Comparison of ENCODE assay signal across 27 mouse cellular contexts in genomic region chr6:99372427-99372826, GRCm38 (mm10).
DNase-seq lines count a peak whose midpoint lies in the region; ATAC-seq lines count a peak whose summit lies in the region.
"Had no signal": no experiment of that assay in that cellular context is flagged by ENCODE, and none has a peak within 500 bp of the region (broad histone marks: within the 10 kb centered on the region; RNA-seq: fewer than 3 reads in every experiment).

No protein-coding gene starts in this region.

- WGBS in liver, embryonic 13.5 days (ENCODE audit: insufficient replicate concordance), result 55% methylated on average over 5 of the region's 5 CpGs
- 45% methylated on average over 5 of the region's 5 CpGs for WGBS in lung, embryonic 16.5 days
- 79% methylated on average over 5 of the region's 5 CpGs for WGBS in hindbrain, embryonic 16.5 days
- 87% methylated on average over 5 of the region's 5 CpGs for WGBS in midbrain, embryonic 10.5 days

- H3K4me3 ChIP-seq in liver, embryonic 13.5 days (replicated peaks), result no peak overlapping the region
- no peak overlapping the region for H3K4me3 ChIP-seq in lung, embryonic 16.5 days (ENCODE audit: low read length)
- H3K4me3 ChIP-seq in hindbrain, embryonic 16.5 days (ENCODE audit: low read length), result no peak overlapping the region
- no peak overlapping the region for H3K4me3 ChIP-seq in midbrain, embryonic 10.5 days
- H3K4me3 ChIP-seq: embryonic facial prominence, embryonic 10.5 days; embryonic facial prominence, embryonic 13.5 days; erythroblast, embryonic 14.5 days; forebrain, embryonic 12.5 days; forebrain, embryonic 15.5 days; gastrocnemius, adult 2 months; hindbrain, embryonic 10.5 days; hindbrain, embryonic 13.5 days had no signal

- no peak overlapping the region for H3K9ac ChIP-seq in liver, embryonic 13.5 days
- H3K9ac ChIP-seq in lung, embryonic 16.5 days (ENCODE audit: low read length), result no peak overlapping the region
- H3K9ac ChIP-seq in hindbrain, embryonic 16.5 days (ENCODE audit: low read depth, low read length), result no peak overlapping the region
- H3K9ac ChIP-seq: embryonic facial prominence, embryonic 13.5 days; forebrain, embryonic 12.5 days; forebrain, embryonic 15.5 days; hindbrain, embryonic 13.5 days had no signal

- ATAC-seq in liver, embryonic 13.5 days (ENCODE audit: low read depth), result no peak
- ATAC-seq in lung, embryonic 16.5 days (ENCODE audit: low read depth), result peak; percentile 75
- ATAC-seq in megakaryocyte progenitor cell, adult 5-6 weeks (replicated peaks; ENCODE audit: poor library complexity), result 0 out of 2 replicates have a peak, but pooled peaks have one; percentile 3
- no peak for ATAC-seq in hindbrain, embryonic 16.5 days
- ATAC-seq: activated CD4-positive, CD25-positive, alpha-beta regulatory T cell, adult 4 months; CD4-positive, CD25-positive, alpha-beta regulatory T cell, adult 4 months; forebrain, embryonic 15.5 days; hindbrain, postnatal 0 days had no signal

- no peaks in the 10 kb centered on the region for H3K9me3 ChIP-seq in liver, embryonic 13.5 days (replicated peaks)
- no peaks in the 10 kb centered on the region for H3K9me3 ChIP-seq in lung, embryonic 16.5 days (ENCODE audit: control insufficient read depth, low read length)
- no peaks in the 10 kb centered on the region for H3K9me3 ChIP-seq in hindbrain, embryonic 16.5 days (ENCODE audit: control insufficient read depth, low read length)
- H3K9me3 ChIP-seq in midbrain, embryonic 10.5 days (replicated peaks), result no peaks in the 10 kb centered on the region
- H3K9me3 ChIP-seq: embryonic facial prominence, embryonic 10.5 days; embryonic facial prominence, embryonic 13.5 days; forebrain, embryonic 12.5 days; forebrain, embryonic 15.5 days; hindbrain, embryonic 10.5 days; hindbrain, embryonic 13.5 days had no signal

- 0 out of 2 replicates have a peak overlapping the region, but pooled peaks have one; percentile 23 for H3K27ac ChIP-seq in liver, embryonic 13.5 days
- no peak overlapping the region; the same call in 1 of the 2 replicates for H3K27ac ChIP-seq in lung, embryonic 16.5 days (ENCODE audit: low read length)
- H3K27ac ChIP-seq in hindbrain, embryonic 16.5 days (ENCODE audit: low read depth, low read length), result no peak overlapping the region
- no peak overlapping the region for H3K27ac ChIP-seq in midbrain, embryonic 10.5 days (replicated peaks)
- H3K27ac ChIP-seq: embryonic facial prominence, embryonic 10.5 days; embryonic facial prominence, embryonic 13.5 days; forebrain, embryonic 12.5 days; forebrain, embryonic 15.5 days; gastrocnemius, adult 2 months; hindbrain, embryonic 10.5 days; hindbrain, embryonic 13.5 days; hindbrain, postnatal 0 days had no signal

- DNase-seq in liver, embryonic 13.5 days, result no peak
- DNase-seq in liver, result no peak
- no peak for DNase-seq in lung, postnatal 10 days
- DNase-seq in midbrain, embryonic 10.5 days (ENCODE audit: low spot score), result no peak
- DNase-seq: adrenal gland, adult 8-10 months; adrenal gland, postnatal 25 days; cerebellum, adult 11-12 months; cerebellum, adult 8-10 months; cerebellum, postnatal 10 days; cerebellum, postnatal 36 days; embryo, embryonic 11 days; gastrocnemius, adult 2 months; gastrocnemius, postnatal 14 days had no signal

- no peak overlapping the region for H3K4me2 ChIP-seq in liver, embryonic 13.5 days
- H3K4me2 ChIP-seq in lung, embryonic 16.5 days (ENCODE audit: low read depth, low read length), result no peak overlapping the region
- no peak overlapping the region for H3K4me2 ChIP-seq in hindbrain, embryonic 16.5 days (ENCODE audit: low read length)
- H3K4me2 ChIP-seq: embryonic facial prominence, embryonic 13.5 days; forebrain, embryonic 12.5 days; forebrain, embryonic 15.5 days; heart, embryonic 11.5 days; hindbrain, embryonic 13.5 days had no signal

- H3K4me1 ChIP-seq in liver, embryonic 13.5 days (replicated peaks), result peaks cover 23% of the 10 kb centered on the region
- H3K4me1 ChIP-seq in lung, embryonic 16.5 days (replicated peaks; ENCODE audit: control insufficient read depth, insufficient read depth, low read length), result peaks cover 38% of the 10 kb centered on the region
- peaks cover 11% of the 10 kb centered on the region for H3K4me1 ChIP-seq in hindbrain, embryonic 16.5 days (ENCODE audit: control insufficient read depth, insufficient read depth, low read depth, low read length)
- peaks cover 18% of the 10 kb centered on the region for H3K4me1 ChIP-seq in midbrain, embryonic 10.5 days

- no peaks in the 10 kb centered on the region for H3K27me3 ChIP-seq in liver, embryonic 13.5 days
- no peaks in the 10 kb centered on the region for H3K27me3 ChIP-seq in lung, embryonic 16.5 days (ENCODE audit: control insufficient read depth, insufficient read depth, low read depth, low read length)
- no peaks in the 10 kb centered on the region for H3K27me3 ChIP-seq in hindbrain, embryonic 16.5 days (replicated peaks; ENCODE audit: control insufficient read depth, insufficient read depth, low read length)
- H3K27me3 ChIP-seq in midbrain, embryonic 10.5 days (ENCODE audit: low read depth, poor library complexity, severe bottlenecking), result no peaks in the 10 kb centered on the region
- H3K27me3 ChIP-seq: embryonic facial prominence, embryonic 13.5 days; forebrain, embryonic 12.5 days; forebrain, embryonic 15.5 days; hindbrain, embryonic 13.5 days had no signal

- no peaks in the 10 kb centered on the region for H3K36me3 ChIP-seq in liver, embryonic 13.5 days
- H3K36me3 ChIP-seq in lung, embryonic 16.5 days (ENCODE audit: control insufficient read depth, insufficient read depth, low read length), result no peaks in the 10 kb centered on the region
- no peaks in the 10 kb centered on the region for H3K36me3 ChIP-seq in hindbrain, embryonic 16.5 days (ENCODE audit: control insufficient read depth, insufficient read depth, low read length)
- peaks cover 11% of the 10 kb centered on the region for H3K36me3 ChIP-seq in midbrain, embryonic 10.5 days
- H3K36me3 ChIP-seq: embryonic facial prominence, embryonic 13.5 days; forebrain, embryonic 12.5 days; forebrain, embryonic 15.5 days; hindbrain, embryonic 10.5 days; hindbrain, embryonic 13.5 days had no signal

Comparison
In these comparisons a context has a peak if more than half of its experiments do, and no peak if none do; other contexts are left out.
1. ATAC-seq: peak in lung, embryonic 16.5 days (single experiment) and megakaryocyte progenitor cell, adult 5-6 weeks (single experiment); none in liver, embryonic 13.5 days (single experiment) and hindbrain, embryonic 16.5 days (single experiment).